Mouse (Mus musculus) ovary, postnatal 14 days (tissue): ENCODE measurements around the gene Olah.
"Not testable (repeated sequence)": the region's sequence is repeated elsewhere in the genome, so short reads cannot be mapped to it uniquely, and the experiment has no call there.

Experiments used
- DNase-seq: peaks from one replicate; pipeline ENCODE4 v3.0.0; 2022; ENCODE audit warnings: low spot score

Gene Olah

DNA sequence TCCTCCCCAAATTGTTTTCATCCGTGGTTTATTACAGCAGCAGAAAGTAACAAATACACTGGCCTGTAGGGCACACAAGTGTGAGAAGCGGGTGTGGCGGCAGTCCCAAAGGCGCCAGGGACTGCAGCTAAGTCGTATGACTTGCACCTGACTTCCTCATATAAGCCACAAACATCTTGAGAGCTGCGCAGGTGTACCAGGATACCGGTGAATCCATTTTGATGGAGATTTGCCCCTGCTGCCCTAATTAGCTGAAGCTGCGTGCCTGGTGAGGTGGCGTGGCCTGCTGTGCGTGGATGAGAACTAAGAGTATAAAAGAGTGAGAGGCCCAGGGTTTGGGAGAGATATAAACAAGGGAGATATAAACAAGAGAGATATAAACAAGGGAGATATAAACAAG lies at the start of gene Olah:
Gene Olah, minus strand, starts transcription at position 101 of the 400 bp plus-strand sequence.
- not testable (repeated sequence) for DNase-seq

DNA sequence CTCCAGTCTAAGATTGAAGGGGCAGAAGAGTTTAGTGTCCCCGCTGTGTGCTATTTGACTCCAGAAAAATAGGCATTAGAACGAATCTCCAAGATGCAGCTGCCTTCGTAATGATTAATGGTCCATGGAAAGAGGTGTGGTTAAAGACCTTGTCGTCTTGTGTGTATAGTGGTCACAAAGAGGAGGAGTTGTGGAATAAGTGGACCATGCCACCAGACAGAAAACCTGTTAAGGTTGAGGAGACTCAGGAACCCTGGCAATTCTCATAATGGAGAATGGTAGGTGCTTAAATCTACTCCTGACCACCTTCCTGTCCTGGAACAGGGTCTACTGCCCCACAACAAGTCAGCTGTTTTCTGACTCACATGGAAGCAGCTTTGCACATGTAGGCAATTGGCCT lies 49.0 kb upstream of the Olah start:
- no peak for DNase-seq

DNA sequence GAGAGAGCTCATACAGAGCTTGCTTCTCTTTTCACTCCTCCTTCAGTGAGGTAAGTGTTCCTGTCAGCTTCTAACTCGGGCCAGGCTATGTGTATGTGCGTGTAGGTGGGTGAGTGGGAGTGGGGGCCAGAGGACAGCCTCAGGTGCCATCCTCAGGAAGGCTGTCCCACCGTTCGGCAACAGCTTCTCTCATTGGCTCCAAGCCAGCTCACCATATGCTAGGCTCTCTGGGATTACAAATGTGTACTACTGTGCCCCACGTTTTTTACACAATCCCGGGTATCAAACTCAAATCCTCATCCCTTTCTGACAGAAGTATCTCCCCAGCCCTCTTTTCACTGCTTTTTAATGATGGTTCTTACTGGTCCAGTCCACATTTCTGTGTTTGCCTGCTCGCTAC lies 47.2 kb upstream of the Olah start:
- DNase-seq = no peak

DNA sequence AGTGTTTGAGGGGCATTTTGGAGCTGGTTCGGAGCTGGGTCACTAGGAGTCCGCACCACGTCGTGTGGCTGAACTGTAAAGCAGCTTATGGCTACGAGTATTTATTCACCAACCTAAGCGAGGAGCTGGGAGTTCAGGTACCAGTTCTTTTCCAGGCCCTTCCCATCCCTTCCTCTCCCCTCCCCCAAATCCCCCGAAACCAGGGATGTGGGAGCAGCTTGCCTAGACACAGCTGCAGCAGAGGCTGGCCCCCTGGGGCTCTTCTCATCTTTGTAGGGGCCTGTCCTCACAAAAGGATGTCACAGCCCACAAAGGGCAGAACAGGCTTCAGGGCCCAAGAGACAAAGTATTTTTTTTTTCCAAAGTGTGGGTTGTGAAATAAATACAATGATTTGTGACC lies 40.9 kb upstream of the Olah start:
- no peak for DNase-seq

- DNase-seq = no peak
These were observed 38.5 kb upstream of the Olah start for GRCm38 (mm10) chr2:3435369-3436061.

- DNase-seq = no peak
These were observed 33.9 kb upstream of the Olah start for GRCm38 (mm10) chr2:3430956-3431355.

DNA sequence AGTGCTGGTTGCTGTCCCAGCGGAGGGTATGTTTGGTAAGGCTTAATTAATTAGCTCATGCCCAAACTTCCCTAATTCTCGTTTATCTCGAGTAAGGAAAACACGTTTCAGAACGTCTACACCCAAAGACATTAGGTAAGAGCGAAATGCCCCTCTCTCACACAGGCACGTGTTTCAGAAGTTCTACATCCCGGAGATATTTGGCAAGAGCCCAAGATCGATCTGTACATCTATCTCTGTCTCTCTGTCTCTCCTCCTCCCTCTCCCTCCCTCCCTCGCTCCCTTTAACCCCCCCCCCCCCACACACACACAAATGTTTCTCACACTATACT lies 27.5 kb upstream of the Olah start:
- DNase-seq = no peak

DNA sequence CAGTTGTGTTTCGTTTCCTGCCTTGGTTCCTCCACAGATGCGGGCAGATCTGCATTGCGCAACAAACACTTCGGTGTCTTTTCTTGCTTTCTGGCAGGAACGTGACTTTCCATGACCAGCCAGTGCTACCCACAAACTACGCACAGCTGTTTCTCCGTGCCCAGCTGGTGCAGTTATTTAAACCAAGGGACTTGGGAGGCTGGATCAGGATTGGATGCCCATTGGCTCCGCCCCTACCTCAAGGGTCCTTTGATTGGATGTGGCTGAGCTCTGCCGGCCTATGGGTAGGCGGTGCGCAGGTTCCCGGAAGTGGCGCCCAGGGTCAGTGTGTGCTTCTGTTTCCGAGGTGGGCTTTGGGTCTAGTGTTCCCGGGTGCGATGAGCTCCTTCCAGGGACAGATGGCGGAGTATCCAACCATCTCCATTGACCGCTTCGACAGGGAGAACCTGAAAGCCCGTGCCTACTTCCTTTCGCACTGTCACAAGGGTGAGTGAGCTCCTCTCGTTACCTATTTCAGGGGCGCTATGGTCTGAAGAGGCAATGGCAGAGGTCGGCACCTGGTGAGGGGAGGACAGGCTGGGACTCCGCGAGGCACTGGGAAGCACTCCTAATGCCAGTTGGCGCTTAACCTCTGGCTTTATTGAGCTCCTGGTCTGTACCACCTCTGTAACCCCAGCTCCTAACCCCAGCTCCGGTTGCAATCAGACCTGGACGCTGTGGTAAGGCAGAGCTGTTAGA lies 27.0 kb upstream of the Olah start, which contains the start of gene Dclre1c:
Gene Dclre1c, plus strand, starts transcription at position 291 of the 738 bp plus-strand sequence.
- DNase-seq = peak; percentile 71

DNA sequence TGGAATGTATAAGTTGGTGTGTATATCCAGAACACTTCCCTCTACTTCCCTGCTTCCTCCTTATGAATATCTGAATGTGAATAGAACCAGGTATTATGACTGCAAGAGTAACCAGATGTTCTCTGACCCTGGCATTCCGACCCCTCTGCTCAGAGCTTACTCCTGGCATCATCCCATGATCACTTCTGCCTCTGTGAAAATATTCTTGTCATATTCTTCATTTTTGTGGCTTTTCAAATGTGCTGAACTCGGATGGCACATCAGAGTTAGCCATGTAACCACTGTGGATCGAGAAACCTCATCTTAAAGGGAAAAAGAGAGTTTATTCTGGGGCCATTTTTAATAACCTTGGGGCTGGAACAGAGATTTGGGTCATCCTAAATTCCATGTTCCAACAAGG lies 25.5 kb upstream of the Olah start, which contains the start of gene Meig1:
Gene Meig1, minus strand, starts transcription at position 101 of the 400 bp plus-strand sequence.
- no peak for DNase-seq

- DNase-seq = no peak
These were observed 23.1 kb upstream of the Olah start for GRCm38 (mm10) chr2:3420157-3420556.

GRCm38 (mm10) chr2:3418883-3419431 lies 21.9 kb upstream of the Olah start:
- DNase-seq = peak; percentile 93

- DNase-seq = no peak
These were observed 18.7 kb upstream of the Olah start for GRCm38 (mm10) chr2:3415676-3416075.

GRCm38 (mm10) chr2:3414241-3414640 lies 17.2 kb upstream of the Olah start:
- DNase-seq = peak; percentile 42

DNA sequence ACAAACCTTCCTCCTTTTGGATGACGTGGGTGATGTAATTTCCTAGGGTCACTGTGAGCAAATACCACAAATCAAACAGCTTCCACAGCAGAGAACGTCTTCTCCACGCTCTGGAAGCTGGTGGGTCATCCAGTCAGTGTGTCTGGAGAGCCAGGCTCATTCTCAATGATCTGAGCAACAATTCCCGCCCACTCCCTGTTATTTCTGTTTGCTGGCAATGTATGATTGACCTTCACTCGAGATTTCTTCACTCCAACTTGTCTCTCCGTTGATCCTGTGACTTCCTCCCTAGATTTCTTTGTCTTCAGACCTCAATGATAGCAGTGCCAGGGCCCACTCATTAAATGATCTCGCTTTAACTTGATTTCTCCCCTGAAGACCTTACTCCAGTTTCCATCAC lies 10.7 kb upstream of the Olah start:
- no peak for DNase-seq

DNA sequence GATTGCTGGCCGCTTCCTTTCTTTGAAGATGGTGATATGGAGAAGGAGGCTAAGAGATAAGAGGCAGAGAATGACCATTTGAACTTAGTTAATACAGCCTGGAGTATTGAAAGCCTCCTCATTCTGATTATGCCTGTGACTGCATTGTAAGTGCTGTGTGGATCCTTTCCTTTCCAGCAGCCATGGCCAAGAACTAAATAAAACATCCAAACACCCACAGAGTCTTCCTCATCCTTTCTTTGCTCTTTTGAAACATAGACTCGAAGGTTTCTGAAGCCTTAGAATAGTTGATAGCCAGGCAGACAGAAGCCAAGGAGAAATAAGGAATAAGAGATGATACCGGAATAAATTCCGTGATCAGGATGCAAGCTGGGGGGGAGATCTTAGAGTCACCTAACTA lies 9.0 kb upstream of the Olah start:
- DNase-seq = no peak

DNA sequence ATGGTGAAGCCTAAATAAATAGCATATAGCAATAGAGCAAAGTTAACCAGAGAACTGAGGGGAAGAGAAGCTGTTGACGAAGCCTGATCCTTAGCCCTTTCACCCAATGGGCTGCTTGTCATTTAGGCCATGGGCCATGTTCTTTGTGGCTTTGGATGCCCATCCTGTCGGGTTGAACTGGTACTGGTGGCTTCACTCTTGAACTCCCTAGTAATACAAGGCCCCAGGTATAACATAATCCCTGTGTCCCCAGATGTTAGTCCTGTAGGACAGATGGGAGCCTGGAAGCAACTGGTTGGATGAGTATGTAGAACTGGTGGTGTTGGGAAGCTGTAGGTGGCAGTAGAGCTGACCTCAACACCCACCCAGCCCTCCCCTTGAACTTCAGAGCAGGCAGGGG lies 5.1 kb downstream of the Olah start:
- DNase-seq = no peak

GRCm38 (mm10) chr2:3387105-3387860 lies 9.7 kb downstream of the Olah start:
- no peak for DNase-seq

DNA sequence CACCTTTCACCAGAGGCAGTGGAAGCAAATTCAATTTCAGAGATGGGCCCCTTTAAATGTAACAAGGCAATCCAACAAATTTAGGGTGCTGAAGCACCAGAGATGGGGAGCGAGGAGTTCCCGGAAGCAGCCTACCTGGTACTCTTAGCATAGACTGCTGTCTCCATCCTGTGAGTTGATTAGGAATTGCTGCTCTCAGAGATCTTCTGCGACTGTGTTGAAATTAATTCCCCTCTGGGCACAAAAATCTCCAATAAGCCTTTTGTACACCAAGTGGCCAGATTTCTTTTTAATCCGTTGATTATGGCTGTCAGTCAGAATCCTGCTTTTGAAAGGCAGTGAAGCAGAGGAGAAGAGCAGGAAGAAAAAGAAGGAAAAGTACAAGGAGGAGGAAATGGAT lies 31.9 kb downstream of the Olah start:
- DNase-seq = no peak

GRCm38 (mm10) chr2:3361067-3361466 lies 35.9 kb downstream of the Olah start:
- DNase-seq = no peak

- no peak for DNase-seq
These were observed 39.1 kb downstream of the Olah start for GRCm38 (mm10) chr2:3357887-3358286.

DNA sequence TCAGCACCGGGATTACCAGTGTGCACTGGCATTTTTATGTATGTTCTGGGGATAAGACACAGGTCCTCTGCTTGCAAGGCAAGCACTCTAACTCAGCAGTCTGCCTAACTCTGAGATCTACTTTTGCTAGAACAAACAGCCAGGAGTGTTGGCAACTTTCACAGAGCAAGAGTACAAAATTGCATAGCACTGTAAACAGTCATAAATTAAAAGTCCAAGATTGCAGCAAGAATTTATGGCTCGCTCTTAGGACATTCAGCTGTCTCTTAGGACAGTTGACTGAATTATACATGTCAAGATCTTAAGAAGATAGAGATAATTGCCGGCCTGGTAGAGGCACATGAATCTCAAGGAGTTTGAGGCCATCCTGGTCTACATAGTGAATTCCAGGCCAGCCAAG lies 40.7 kb downstream of the Olah start:
- no peak for DNase-seq

DNA sequence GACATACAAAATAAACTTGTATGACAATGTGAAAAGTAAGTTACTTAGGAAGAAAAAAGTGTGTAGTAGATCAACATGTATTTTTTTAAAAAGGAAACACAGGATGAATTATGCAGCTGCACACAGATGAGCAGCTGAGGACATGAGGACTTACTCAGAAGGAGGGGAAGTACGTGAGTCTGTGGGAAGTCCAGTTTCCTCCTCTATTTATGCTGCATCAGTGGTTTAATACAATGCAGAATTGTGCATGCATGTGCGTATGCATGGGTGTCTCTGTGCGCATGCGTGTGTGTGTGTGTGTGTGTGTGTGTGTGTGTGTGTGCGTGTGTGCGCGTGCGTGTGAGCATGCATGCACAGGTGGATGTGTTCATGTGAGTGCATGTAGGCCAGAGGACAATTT lies 41.2 kb downstream of the Olah start:
- DNase-seq = no peak

GRCm38 (mm10) chr2:3353160-3353559 lies 43.9 kb downstream of the Olah start:
- no peak for DNase-seq
